Mouse (Mus musculus): Measurements from ENCODE around the gene Clca3a2. TPM values are rescaled to one million over a fixed set of nuclear protein-coding genes. Genes with fewer than 3 reads are reported as not detected.
"Not testable (repeated sequence)": the region's sequence is repeated elsewhere in the genome, so short reads cannot be mapped to it uniquely, and the experiment has no call there.

Clca3a2 gene
- polyA plus RNA-seq, 2 experiments: 0.11 to 0.26 TPM

DNA sequence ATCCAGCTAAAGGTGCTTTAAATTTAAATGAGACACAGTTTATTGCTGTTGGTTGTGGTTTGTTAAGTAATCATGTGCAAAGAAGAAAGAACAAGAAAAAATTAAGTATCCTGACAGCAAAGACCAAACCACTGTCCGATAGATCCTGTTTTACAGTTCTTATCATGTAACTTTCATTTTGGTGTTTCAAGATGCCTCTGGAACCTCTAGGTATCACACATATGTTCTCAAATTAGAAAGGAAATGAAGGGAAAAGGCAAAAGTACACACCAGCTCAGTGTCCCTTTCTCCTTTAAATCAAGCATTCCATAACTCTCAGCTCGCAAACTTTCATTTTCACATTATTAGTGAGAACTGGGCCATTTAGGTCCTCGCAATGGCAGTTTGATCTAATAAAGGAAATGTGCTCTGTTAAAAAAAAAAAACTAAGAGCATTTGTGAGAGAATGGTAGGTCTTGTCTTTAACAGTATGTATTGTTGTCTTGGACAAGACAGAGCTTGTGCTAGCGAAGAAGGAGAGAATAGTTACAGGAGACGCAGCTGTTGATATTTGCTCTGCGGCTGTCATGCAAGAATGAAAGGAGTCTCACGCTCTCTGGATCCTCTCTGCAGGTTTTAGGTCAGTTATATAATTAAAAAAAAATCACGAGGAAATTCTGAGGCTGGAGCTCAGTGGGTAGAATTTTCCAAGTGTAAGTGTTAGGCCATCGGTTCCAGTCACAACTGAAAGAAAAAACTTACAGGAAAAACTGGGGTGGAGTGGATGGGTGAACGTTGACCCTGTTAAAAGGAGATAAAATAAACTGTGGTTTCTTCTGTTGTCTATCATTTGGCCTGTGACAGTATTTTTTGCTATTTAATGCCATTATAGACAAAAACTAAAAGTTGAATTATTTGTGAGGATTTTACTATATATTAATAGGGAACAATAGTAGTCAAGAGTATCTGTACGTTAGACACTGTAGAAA lies 33.8 kb downstream of the Clca3a2 start:
- Histone ChIP-seq H3K9me3 (ENCODE audit: control insufficient read depth, low read length) (no peaks in the 10 kb centered on the region), H3K4me3 (replicated peaks; ENCODE audit: low read length) (no peak overlapping the region), H3K27me3 (ENCODE audit: control insufficient read depth, insufficient read depth, low read length) (no peaks in the 10 kb centered on the region), H3K27ac (replicated peaks; ENCODE audit: low read depth, low read length) (no peak overlapping the region), H3K4me1 (ENCODE audit: control insufficient read depth, insufficient read depth, low read length) (no peaks in the 10 kb centered on the region), H3K4me2 (replicated peaks; ENCODE audit: low read depth, low read length, severe bottlenecking) (no peak overlapping the region), H3K9ac (ENCODE audit: low read depth, low read length, severe bottlenecking) (no peak overlapping the region), H3K36me3 (ENCODE audit: control insufficient read depth, insufficient read depth, low read length) (no peaks in the 10 kb centered on the region)
- DNase-seq (ENCODE audit: low spot score) (no peak), ATAC-seq (ENCODE audit: low FRiP score, low read depth) (no peak)
- WGBS: 74% methylated on average over 11 of the region's 11 CpGs
- TF ChIP-seq POLR2A (IDR thresholded peaks at IDR 0.05; ENCODE audit: borderline replicate concordance, extremely low read depth, insufficient read depth, insufficient read length): no peak

- Histone ChIP-seq H3K27me3 (ENCODE audit: control insufficient read depth, insufficient read depth, low read length) (no peaks in the 10 kb centered on the region), H3K9ac (ENCODE audit: low read depth, low read length, severe bottlenecking) (no peak overlapping the region), H3K4me3 (replicated peaks; ENCODE audit: low read length) (no peak overlapping the region), H3K4me1 (ENCODE audit: control insufficient read depth, insufficient read depth, low read length) (peaks cover 5% of the 10 kb centered on the region; the same call in 1 of the 2 replicates), H3K27ac (replicated peaks; ENCODE audit: low read depth, low read length) (no peak overlapping the region), H3K4me2 (replicated peaks; ENCODE audit: low read depth, low read length, severe bottlenecking) (no peak overlapping the region), H3K36me3 (ENCODE audit: control insufficient read depth, insufficient read depth, low read length) (no peaks in the 10 kb centered on the region), H3K9me3 (ENCODE audit: control insufficient read depth, low read length) (no peaks in the 10 kb centered on the region)
- no peak for TF ChIP-seq POLR2A (IDR thresholded peaks at IDR 0.05; ENCODE audit: borderline replicate concordance, extremely low read depth, insufficient read depth, insufficient read length)
- no peak for ATAC-seq (ENCODE audit: low FRiP score, low read depth)
- 88% methylated on average over 4 of the region's 4 CpGs for WGBS
- DNase-seq (ENCODE audit: low spot score): no peak
Measured at GRCm38 (mm10) chr3:144765161-144765560, 54.1 kb downstream of the Clca3a2 start.

GRCm38 (mm10) chr3:144761454-144761853 lies 57.8 kb downstream of the Clca3a2 start:
- no peak for TF ChIP-seq POLR2A (IDR thresholded peaks at IDR 0.05; ENCODE audit: borderline replicate concordance, extremely low read depth, insufficient read depth, insufficient read length)
- Histone ChIP-seq H3K9ac (ENCODE audit: low read depth, low read length, severe bottlenecking) (no peak overlapping the region), H3K36me3 (ENCODE audit: control insufficient read depth, insufficient read depth, low read length) (no peaks in the 10 kb centered on the region), H3K9me3 (ENCODE audit: control insufficient read depth, low read length) (no peaks in the 10 kb centered on the region), H3K27ac (replicated peaks; ENCODE audit: low read depth, low read length) (no peak overlapping the region), H3K27me3 (ENCODE audit: control insufficient read depth, insufficient read depth, low read length) (no peaks in the 10 kb centered on the region), H3K4me3 (replicated peaks; ENCODE audit: low read length) (no peak overlapping the region), H3K4me2 (replicated peaks; ENCODE audit: low read depth, low read length, severe bottlenecking) (no peak overlapping the region), H3K4me1 (ENCODE audit: control insufficient read depth, insufficient read depth, low read length) (peaks cover 5% of the 10 kb centered on the region; the same call in 1 of the 2 replicates)
- 32% methylated on average over 6 of the region's 6 CpGs for WGBS
- ATAC-seq (ENCODE audit: low FRiP score, low read depth) (no peak), DNase-seq (ENCODE audit: low spot score) (no peak)

DNA sequence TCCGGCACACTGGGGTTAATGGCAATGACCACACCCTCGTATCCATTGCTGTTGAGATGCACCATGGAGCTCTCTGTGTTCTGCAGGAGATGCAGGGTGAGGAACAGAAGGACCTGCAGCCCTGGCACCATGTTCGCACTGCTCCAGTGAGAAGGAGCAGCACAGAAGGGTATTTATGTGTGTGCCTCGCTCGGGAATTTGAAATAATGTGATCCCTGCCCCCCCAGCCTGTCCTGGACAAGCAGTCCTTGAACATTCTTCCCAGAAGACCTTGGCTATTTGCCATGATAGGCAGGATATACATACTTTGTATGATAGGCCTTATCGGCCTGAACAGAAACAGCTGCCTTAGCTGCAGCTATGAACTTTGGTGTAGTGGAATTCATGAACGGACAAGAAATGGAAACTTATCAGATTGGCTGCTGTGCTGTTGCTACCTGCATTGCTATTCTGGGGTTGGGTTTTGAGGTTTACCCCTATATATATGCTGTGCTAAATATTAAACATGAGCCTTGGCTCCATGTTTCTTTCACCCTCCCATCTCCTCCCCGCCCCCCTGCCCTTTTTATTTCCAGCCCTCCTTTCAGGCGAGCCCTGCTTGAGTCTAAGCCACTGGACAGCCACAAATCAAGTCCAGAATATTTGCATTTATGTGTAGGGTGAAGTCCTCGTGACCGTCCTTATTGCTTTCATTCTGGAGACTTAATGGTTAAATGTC lies 58.5 kb downstream of the Clca3a2 start, which contains the start of gene Clca3a1:
TSS of gene Clca3a1 (minus strand) at position 386 of the 718 bp plus-strand sequence.
- H3K9me3 ChIP-seq (ENCODE audit: control insufficient read depth, low read length): no peaks in the 10 kb centered on the region
- TF ChIP-seq POLR2A (IDR thresholded peaks at IDR 0.05; ENCODE audit: borderline replicate concordance, extremely low read depth, insufficient read depth, insufficient read length): no peak
- WGBS: 60% methylated on average over 9 of the region's 11 CpGs
- ATAC-seq (ENCODE audit: low FRiP score, low read depth): peak; percentile 19; the same call in 1 of the 2 replicates
- peak; percentile 60 for DNase-seq (ENCODE audit: low spot score)
- peaks cover 5% of the 10 kb centered on the region; the same call in 1 of the 2 replicates for H3K4me1 ChIP-seq (ENCODE audit: control insufficient read depth, insufficient read depth, low read length)
- H3K27ac ChIP-seq (replicated peaks; ENCODE audit: low read depth, low read length): no peak within 1 kb of the TSS
- H3K4me2 ChIP-seq (replicated peaks; ENCODE audit: low read depth, low read length, severe bottlenecking): no peak within 1 kb of the TSS
- no peak within 1 kb of the TSS for H3K4me3 ChIP-seq (replicated peaks; ENCODE audit: low read length)
- no peaks in the 10 kb centered on the region for H3K27me3 ChIP-seq (ENCODE audit: control insufficient read depth, insufficient read depth, low read length)
- no peak within 1 kb of the TSS for H3K9ac ChIP-seq (ENCODE audit: low read depth, low read length, severe bottlenecking)
- H3K36me3 ChIP-seq (ENCODE audit: control insufficient read depth, insufficient read depth, low read length): no peaks in the 10 kb centered on the region

DNA sequence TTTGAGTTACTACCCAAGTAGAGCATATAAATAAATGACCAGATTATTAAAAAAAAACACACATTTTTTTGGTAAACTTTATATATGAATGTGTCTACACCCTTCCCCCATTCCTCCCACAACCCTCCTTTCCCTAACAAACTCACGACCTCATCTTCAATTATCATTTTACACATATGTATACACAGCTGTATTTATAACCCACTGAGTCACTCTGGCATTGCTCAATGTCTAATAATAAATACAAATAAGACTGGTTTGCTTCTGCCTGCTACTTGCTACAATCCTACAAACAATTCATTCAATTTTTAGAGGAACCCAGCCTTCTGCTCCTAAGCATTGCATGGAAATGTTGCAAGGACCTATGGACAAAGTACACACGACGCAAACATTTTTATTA lies 59.6 kb downstream of the Clca3a2 start:
- DNase-seq (ENCODE audit: low spot score): no peak
- WGBS: 81% methylated on average over 3 of the region's 3 CpGs

GRCm38 (mm10) chr3:144756103-144756502 lies 63.2 kb downstream of the Clca3a2 start:
- H3K9ac ChIP-seq (ENCODE audit: low read depth, low read length, severe bottlenecking); H3K36me3 ChIP-seq (ENCODE audit: control insufficient read depth, insufficient read depth, low read length); ATAC-seq (ENCODE audit: low FRiP score, low read depth); DNase-seq (ENCODE audit: low spot score); H3K9me3 ChIP-seq (ENCODE audit: control insufficient read depth, low read length); H3K4me2 ChIP-seq (replicated peaks; ENCODE audit: low read depth, low read length, severe bottlenecking); H3K4me1 ChIP-seq (ENCODE audit: control insufficient read depth, insufficient read depth, low read length); H3K27me3 ChIP-seq (ENCODE audit: control insufficient read depth, insufficient read depth, low read length); H3K4me3 ChIP-seq (replicated peaks; ENCODE audit: low read length); H3K27ac ChIP-seq (replicated peaks; ENCODE audit: low read depth, low read length): not testable (repeated sequence)
- 35% methylated on average over 8 of the region's 8 CpGs for WGBS

More for the DNA sequence above, 59.6 kb downstream of the Clca3a2 start:
- no peaks in the 10 kb centered on the region for H3K36me3 ChIP-seq (ENCODE audit: control insufficient read depth, insufficient read depth, low read length)
- no peak overlapping the region for H3K27ac ChIP-seq (replicated peaks; ENCODE audit: low read depth, low read length)
- H3K4me3 ChIP-seq (replicated peaks; ENCODE audit: low read length): no peak overlapping the region
- peaks cover 5% of the 10 kb centered on the region; the same call in 1 of the 2 replicates for H3K4me1 ChIP-seq (ENCODE audit: control insufficient read depth, insufficient read depth, low read length)
- no peak overlapping the region for H3K9ac ChIP-seq (ENCODE audit: low read depth, low read length, severe bottlenecking)
- no peak for ATAC-seq (ENCODE audit: low FRiP score, low read depth)
- no peak for TF ChIP-seq POLR2A (IDR thresholded peaks at IDR 0.05; ENCODE audit: borderline replicate concordance, extremely low read depth, insufficient read depth, insufficient read length)
- no peaks in the 10 kb centered on the region for H3K27me3 ChIP-seq (ENCODE audit: control insufficient read depth, insufficient read depth, low read length)
- H3K9me3 ChIP-seq (ENCODE audit: control insufficient read depth, low read length): no peaks in the 10 kb centered on the region
- no peak overlapping the region for H3K4me2 ChIP-seq (replicated peaks; ENCODE audit: low read depth, low read length, severe bottlenecking)

Measured in limb, embryonic 14.5 days (tissue).